Mouse (Mus musculus) thymus, postnatal 10 days (tissue): ENCODE measurements around the gene Pde4b.
A peak's percentile ranks its signal among the peaks of the same experiment; 100 is the strongest.

Source experiments
- DNase-seq, 2 experiments: peaks; one replicate each; pipeline ENCODE4 v3.0.0; 2021; ENCODE audit warnings: low spot score in 2 of 2

The Pde4b gene

GRCm38 (mm10) chr4:102507753-102508152 lies 420.4 kb downstream of the Pde4b start:
- DNase-seq, result peak in 1 of 2 experiments; percentile 15

GRCm38 (mm10) chr4:102510061-102510460 lies 422.7 kb downstream of the Pde4b start:
- DNase-seq, result no peak

- DNase-seq, result no peak
Observed at GRCm38 (mm10) chr4:102510939-102511391, 423.6 kb downstream of the Pde4b start.

GRCm38 (mm10) chr4:102511511-102511910 lies 424.2 kb downstream of the Pde4b start:
- peak; percentile 30 to 55 for DNase-seq

GRCm38 (mm10) chr4:102512940-102513339 lies 425.6 kb downstream of the Pde4b start:
- DNase-seq, result no peak

- DNase-seq, result no peak
Observed at GRCm38 (mm10) chr4:102513514-102513913, 426.2 kb downstream of the Pde4b start.

GRCm38 (mm10) chr4:102514972-102515835 lies 427.9 kb downstream of the Pde4b start:
- DNase-seq, result no peak

GRCm38 (mm10) chr4:102516395-102516794 lies 429.1 kb downstream of the Pde4b start:
- DNase-seq, result no peak

GRCm38 (mm10) chr4:102516982-102517630 lies 429.8 kb downstream of the Pde4b start:
- peak in 1 of 2 experiments; percentile 20 for DNase-seq

GRCm38 (mm10) chr4:102517653-102518052 lies 430.3 kb downstream of the Pde4b start:
- DNase-seq, result no peak

GRCm38 (mm10) chr4:102518341-102518740 lies 431.0 kb downstream of the Pde4b start:
- no peak for DNase-seq

GRCm38 (mm10) chr4:102520669-102521261 lies 433.4 kb downstream of the Pde4b start:
- DNase-seq, result no peak

GRCm38 (mm10) chr4:102521434-102521833 lies 434.1 kb downstream of the Pde4b start:
- DNase-seq, result no peak

- DNase-seq, result no peak
Observed at GRCm38 (mm10) chr4:102527361-102527760, 440.0 kb downstream of the Pde4b start.

- no peak for DNase-seq
Observed at GRCm38 (mm10) chr4:102530797-102531196, 443.5 kb downstream of the Pde4b start.

- no peak for DNase-seq
Observed at GRCm38 (mm10) chr4:102531729-102532128, 444.4 kb downstream of the Pde4b start.

- DNase-seq, result no peak
Observed at GRCm38 (mm10) chr4:102533183-102534048, 446.1 kb downstream of the Pde4b start.

- no peak for DNase-seq
Observed at GRCm38 (mm10) chr4:102534049-102534730, 446.8 kb downstream of the Pde4b start.

GRCm38 (mm10) chr4:102535886-102536285 lies 448.5 kb downstream of the Pde4b start:
- no peak for DNase-seq

GRCm38 (mm10) chr4:102538266-102538665 lies 450.9 kb downstream of the Pde4b start:
- no peak for DNase-seq

GRCm38 (mm10) chr4:102538793-102539192 lies 451.4 kb downstream of the Pde4b start:
- DNase-seq, result no peak
